Mouse (Mus musculus) ES-Bruce4 (cell line): ENCODE results near the gene Sema3c.

Experiments
- CTCF ChIP-seq: IDR thresholded peaks from one replicate; pipeline ENCODE4 v1.8.1; 2011; ENCODE audit warnings: low read depth, low read length
- EP300 ChIP-seq: IDR thresholded peaks from 2 replicates; pipeline ENCODE4 v1.6.1; 2011; ENCODE audit warnings: low read depth, low read length; ENCODE audit not compliant: insufficient read depth
- POLR2A ChIP-seq: IDR thresholded peaks from one replicate; pipeline ENCODE4 v1.8.1; 2011; ENCODE audit warnings: low read length; ENCODE audit not compliant: insufficient read depth

GRCm38 (mm10) chr5:17582047-17582515 is 8.0 kb downstream of the Sema3c start:
- no peak for TF ChIP-seq CTCF
- no peak for TF ChIP-seq EP300
- TF ChIP-seq POLR2A, result no peak
